ENCODE assay signal across 8 mouse cellular contexts in the genomic region with DNA sequence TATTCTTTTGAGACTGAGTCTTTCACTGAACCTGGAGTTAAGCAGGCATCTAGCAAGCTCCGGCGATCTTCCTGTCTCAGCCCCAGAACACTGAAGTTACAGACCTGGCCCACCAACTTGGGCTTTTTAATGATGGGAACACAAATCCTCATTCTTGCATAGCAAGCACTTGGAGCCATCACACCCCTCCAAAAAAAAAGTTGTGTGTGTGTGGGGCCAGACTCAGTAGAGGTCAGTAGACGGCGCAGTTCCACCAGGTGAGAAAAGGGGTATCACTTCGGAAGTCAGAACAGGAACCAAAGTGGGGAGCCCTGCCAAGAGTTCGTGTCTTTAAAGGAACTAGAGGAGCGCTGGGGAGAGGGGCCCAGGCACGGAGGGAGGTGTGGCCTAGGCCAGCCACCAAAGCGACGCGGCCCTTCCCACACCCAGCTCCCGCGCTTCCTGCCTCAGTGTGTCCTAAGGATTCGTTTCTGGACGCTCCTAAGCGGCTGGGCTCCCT. TPM values are rescaled to one million over a fixed set of nuclear protein-coding genes. Genes with fewer than 3 reads are reported as not detected.
DNase-seq lines count a peak whose midpoint lies in the region; ATAC-seq lines count a peak whose summit lies in the region.

No protein-coding gene starts in this region.

- no peak for DNase-seq in kidney, adult 18-20 months
- DNase-seq in embryonic facial prominence, embryonic 10.5 days (ENCODE audit: low spot score), result no peak
- DNase-seq in embryo, embryonic 9.5 days (ENCODE audit: extremely low spot score), result no peak
- no peak for DNase-seq in gastrocnemius, adult 8-10 months (ENCODE audit: low spot score in 2 of 2)
- no peak for DNase-seq in adrenal gland, adult 2 months

- H3K4me3 ChIP-seq in kidney, embryonic 15.5 days (replicated peaks), result peak overlapping the region; percentile 68
- peak overlapping the region; percentile 97 for H3K4me3 ChIP-seq in embryonic facial prominence, embryonic 10.5 days
- H3K4me3 ChIP-seq in intestine, embryonic 15.5 days (replicated peaks), result peak overlapping the region; percentile 90

- peaks cover 41% of the 10 kb centered on the region for H3K4me1 ChIP-seq in kidney, embryonic 15.5 days
- H3K4me1 ChIP-seq in embryonic facial prominence, embryonic 10.5 days, result peaks cover 39% of the 10 kb centered on the region
- peaks cover 20% of the 10 kb centered on the region for H3K4me1 ChIP-seq in intestine, embryonic 15.5 days (replicated peaks)

- 2% methylated on average over 16 of the region's 16 CpGs for WGBS in kidney, embryonic 15.5 days
- WGBS in embryonic facial prominence, embryonic 10.5 days, result 3% methylated on average over 16 of the region's 16 CpGs
- under 1% methylated on average over 16 of the region's 16 CpGs for WGBS in intestine, embryonic 15.5 days

- H3K36me3 ChIP-seq in kidney, embryonic 15.5 days, result peaks cover 5% of the 10 kb centered on the region
- H3K36me3 ChIP-seq in embryonic facial prominence, embryonic 10.5 days (replicated peaks), result peaks cover 19% of the 10 kb centered on the region
- H3K36me3 ChIP-seq in intestine, embryonic 15.5 days, result no peaks in the 10 kb centered on the region

- ATAC-seq in kidney, embryonic 15.5 days (replicated peaks; ENCODE audit: low FRiP score), result no peak
- ATAC-seq in intestine, embryonic 15.5 days, result no peak
- peak; percentile 65; the same call in 1 of the 2 replicates for ATAC-seq in monocyte, adult 5-6 weeks (replicated peaks; ENCODE audit: insufficient number of reproducible peaks, low FRiP score, low TSS enrichment, poor library complexity, severe bottlenecking)

- no peaks in the 10 kb centered on the region for H3K9me3 ChIP-seq in kidney, embryonic 15.5 days (replicated peaks)
- H3K9me3 ChIP-seq in embryonic facial prominence, embryonic 10.5 days, result no peaks in the 10 kb centered on the region
- H3K9me3 ChIP-seq in intestine, embryonic 15.5 days, result no peaks in the 10 kb centered on the region

- no peaks in the 10 kb centered on the region for H3K27me3 ChIP-seq in kidney, embryonic 15.5 days
- H3K27me3 ChIP-seq in embryonic facial prominence, embryonic 10.5 days (replicated peaks; ENCODE audit: low read depth, poor library complexity, severe bottlenecking), result no peaks in the 10 kb centered on the region
- H3K27me3 ChIP-seq in intestine, embryonic 15.5 days (replicated peaks), result no peaks in the 10 kb centered on the region

- peak overlapping the region; percentile 89 for H3K9ac ChIP-seq in kidney, embryonic 15.5 days
- H3K9ac ChIP-seq in intestine, embryonic 15.5 days, result peak overlapping the region; percentile 90

- H3K27ac ChIP-seq in kidney, embryonic 15.5 days, result peak overlapping the region; percentile 98
- H3K27ac ChIP-seq in embryonic facial prominence, embryonic 10.5 days (replicated peaks), result peak overlapping the region; percentile 96
- peak overlapping the region; percentile 96 for H3K27ac ChIP-seq in intestine, embryonic 15.5 days

- H3K4me2 ChIP-seq in kidney, embryonic 15.5 days, result peak overlapping the region; percentile 79
- peak overlapping the region; percentile 66 for H3K4me2 ChIP-seq in intestine, embryonic 15.5 days (replicated peaks)

RNA-seq across cellular contexts. Expression of a gene that starts 0.3 kb away (rescaled TPM):
- polyA plus RNA-seq in kidney, embryonic 15.5 days (2015; fragmentation: Nextera tagmentation; extraction: Ambion mirVana), result 28.1 and 29.8 TPM in 2 replicates
- polyA plus RNA-seq in embryonic facial prominence, embryonic 10.5 days (2016; fragmentation: Nextera tagmentation; extraction: Ambion mirVana), result 37.8 and 39.2 TPM in 2 replicates
- polyA plus RNA-seq in intestine, embryonic 15.5 days (2015; fragmentation: Nextera tagmentation; extraction: Ambion mirVana), result 20.8 and 21.3 TPM in 2 replicates
- 15.8 to 31.3 TPM (median 19.1 TPM) in 3 replicates for total RNA-seq in monocyte, adult 5-6 weeks (2017)
- 10 to 100 TPM; 22.3 to 26.1 (median 23.7) TPM for total RNA-seq in gastrocnemius, adult 8-10 months (2022)
- total RNA-seq in adrenal gland, adult 2 months (2021), result 10 to 100 TPM; 15.3 to 20.3 TPM
- polyA plus RNA-seq in adrenal gland, adult 2 months (2012; rRNA removed), result 12.7 and 13.5 TPM in 2 replicates

RNA-seq across cellular contexts. Expression of a gene that starts 0.4 kb away (rescaled TPM):
- polyA plus RNA-seq in kidney, embryonic 15.5 days (2015; fragmentation: Nextera tagmentation; extraction: Ambion mirVana), result 44.8 and 48.9 TPM in 2 replicates
- 54.0 and 57.9 TPM in 2 replicates for polyA plus RNA-seq in embryonic facial prominence, embryonic 10.5 days (2016; fragmentation: Nextera tagmentation; extraction: Ambion mirVana)
- 40.3 and 40.7 TPM in 2 replicates for polyA plus RNA-seq in intestine, embryonic 15.5 days (2015; fragmentation: Nextera tagmentation; extraction: Ambion mirVana)
- total RNA-seq in monocyte, adult 5-6 weeks (2017), result 14.4 to 21.6 TPM (median 19.4 TPM) in 3 replicates
- total RNA-seq in gastrocnemius, adult 8-10 months (2022), result 10 to 100 TPM; 23.0 to 42.6 (median 26.4) TPM
- 10 to 100 TPM; 30.8 to 35.2 TPM for total RNA-seq in adrenal gland, adult 2 months (2021)
- polyA plus RNA-seq in adrenal gland, adult 2 months (2012; rRNA removed), result 27.1 and 27.2 TPM in 2 replicates
